Comparison of ENCODE assay signal across 8 mouse cellular contexts in the genomic region with DNA sequence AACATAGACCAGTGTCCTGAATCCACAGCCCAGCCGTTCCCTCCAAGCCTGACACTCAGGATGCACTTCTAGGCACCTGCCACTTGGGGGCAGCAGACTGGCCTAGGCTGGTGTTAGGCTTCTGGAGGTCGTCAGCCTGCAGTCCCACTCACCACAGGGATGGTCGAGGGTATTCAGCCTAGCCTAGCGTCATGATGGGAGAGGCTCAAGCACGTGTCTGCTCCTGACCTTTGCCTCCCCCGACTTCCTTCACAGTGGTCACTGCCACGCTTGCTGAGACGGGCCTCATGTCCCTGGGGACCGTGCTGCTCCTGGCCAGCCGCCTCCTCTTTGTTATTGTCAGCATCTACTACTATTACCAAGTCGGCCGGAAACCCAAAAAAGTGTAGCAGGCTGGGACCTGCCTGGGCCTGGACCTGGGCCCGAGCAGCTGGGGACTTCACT. TPM values are rescaled to one million over a fixed set of nuclear protein-coding genes. Genes with fewer than 3 reads are reported as not detected.
DNase-seq lines count a peak whose midpoint lies in the region; ATAC-seq and TF ChIP-seq lines count a peak whose summit lies in the region.

No protein-coding gene starts in this region.

- H3K9ac ChIP-seq in ES-E14 (ENCODE audit: insufficient read depth, low read depth, low read length, poor library complexity, severe bottlenecking), result no peak overlapping the region
- no peak overlapping the region for H3K9ac ChIP-seq in hindbrain, embryonic 14.5 days
- H3K9ac ChIP-seq in limb, embryonic 14.5 days (ENCODE audit: low read depth, low read length, severe bottlenecking), result no peak overlapping the region
- H3K9ac ChIP-seq in midbrain, embryonic 15.5 days, result no peak overlapping the region

- H3K27me3 ChIP-seq in hindbrain, embryonic 14.5 days (ENCODE audit: control insufficient read depth, insufficient read depth, low read length), result no peaks in the 10 kb centered on the region
- no peaks in the 10 kb centered on the region for H3K27me3 ChIP-seq in limb, embryonic 14.5 days (ENCODE audit: control insufficient read depth, insufficient read depth, low read length)
- H3K27me3 ChIP-seq in midbrain, embryonic 15.5 days (replicated peaks), result no peaks in the 10 kb centered on the region

- H3K4me3 ChIP-seq in ES-E14 (ENCODE audit: insufficient read depth in 1 of 2, low read depth in 1 of 2, low read length in 2 of 2, poor library complexity in 1 of 2, severe bottlenecking in 1 of 2), result no peak overlapping the region
- no peak overlapping the region for H3K4me3 ChIP-seq in gastrocnemius, adult 2 months
- H3K4me3 ChIP-seq in hindbrain, embryonic 14.5 days (replicated peaks; ENCODE audit: low read length), result no peak overlapping the region
- no peak overlapping the region for H3K4me3 ChIP-seq in limb, embryonic 14.5 days (replicated peaks; ENCODE audit: low read length)
- H3K4me3 ChIP-seq in midbrain, embryonic 15.5 days, result no peak overlapping the region

- peaks cover 0 to 3% of the 10 kb centered on the region in 2 experiments; a peak in 1 of 4 replicates for H3K4me1 ChIP-seq in ES-E14 (ENCODE audit: control insufficient read depth in 2 of 2, insufficient read depth in 2 of 2, low read length in 2 of 2, poor library complexity in 1 of 2)
- peaks cover 7% of the 10 kb centered on the region for H3K4me1 ChIP-seq in hindbrain, embryonic 14.5 days (replicated peaks; ENCODE audit: control insufficient read depth, insufficient read depth, low read length)
- no peaks in the 10 kb centered on the region for H3K4me1 ChIP-seq in limb, embryonic 14.5 days (ENCODE audit: control insufficient read depth, insufficient read depth, low read length)
- H3K4me1 ChIP-seq in midbrain, embryonic 15.5 days, result peaks cover 26% of the 10 kb centered on the region

- H3K4me2 ChIP-seq in hindbrain, embryonic 14.5 days (replicated peaks), result no peak overlapping the region
- no peak overlapping the region for H3K4me2 ChIP-seq in limb, embryonic 14.5 days (replicated peaks; ENCODE audit: low read depth, low read length, severe bottlenecking)
- no peak overlapping the region for H3K4me2 ChIP-seq in midbrain, embryonic 15.5 days

- peak; percentile 38 for DNase-seq in 3134 (ENCODE audit: extremely low read depth, insufficient read length, low spot score)
- DNase-seq in ES-E14 (ENCODE audit: low read depth, low spot score), result peak; percentile 74
- peak; percentile 70 to 79 for DNase-seq in cerebellum, adult 18-20 months
- peak; percentile 68 for DNase-seq in gastrocnemius, adult 2 months
- DNase-seq in hindbrain, embryonic 14.5 days (ENCODE audit: low spot score), result peak; percentile 66
- DNase-seq in limb, embryonic 14.5 days (ENCODE audit: low spot score), result no peak
- DNase-seq in thymus, postnatal 0 days (ENCODE audit: low spot score), result peak; percentile 73

- peak; percentile 85 for TF ChIP-seq CTCF in gastrocnemius, adult 2 months (IDR thresholded peaks at IDR 0.05)

- intact Hi-C loops in gastrocnemius, adult 2 months (cut with DNase I), result loop anchor here (5.0 kb wide), 1 partner anchor 297 kb away; no protein-coding TSS in a partner anchor

- TF ChIP-seq POLR2A in limb, embryonic 14.5 days (IDR thresholded peaks at IDR 0.05; ENCODE audit: borderline replicate concordance, extremely low read depth, insufficient read depth, insufficient read length), result no peak

- ATAC-seq in hindbrain, embryonic 14.5 days (ENCODE audit: low FRiP score), result no peak
- peak; percentile 13; the same call in 1 of the 2 replicates for ATAC-seq in limb, embryonic 14.5 days (ENCODE audit: low FRiP score, low read depth)
- peak; percentile 12; the same call in 1 of the 2 replicates for ATAC-seq in midbrain, embryonic 15.5 days (replicated peaks)

- no peak overlapping the region for H3K27ac ChIP-seq in ES-E14 (ENCODE audit: insufficient read depth, low read depth, low read length, poor library complexity, severe bottlenecking)
- no peak overlapping the region for H3K27ac ChIP-seq in gastrocnemius, adult 2 months
- H3K27ac ChIP-seq in hindbrain, embryonic 14.5 days, result no peak overlapping the region
- H3K27ac ChIP-seq in limb, embryonic 14.5 days (replicated peaks; ENCODE audit: low read depth, low read length), result no peak overlapping the region
- no peak overlapping the region for H3K27ac ChIP-seq in midbrain, embryonic 15.5 days

- no peaks in the 10 kb centered on the region for H3K36me3 ChIP-seq in ES-E14 (ENCODE audit: control insufficient read depth, insufficient read depth, low read length, poor library complexity, severe bottlenecking)
- peaks cover 54% of the 10 kb centered on the region for H3K36me3 ChIP-seq in hindbrain, embryonic 14.5 days (replicated peaks; ENCODE audit: control insufficient read depth, insufficient read depth)
- no peaks in the 10 kb centered on the region for H3K36me3 ChIP-seq in limb, embryonic 14.5 days (ENCODE audit: control insufficient read depth, insufficient read depth, low read length)
- 0 out of 2 replicates have a peak, but pooled peaks cover 6% of the 10 kb centered on the region for H3K36me3 ChIP-seq in midbrain, embryonic 15.5 days (replicated peaks)

- no peaks in the 10 kb centered on the region for H3K9me3 ChIP-seq in ES-E14 (ENCODE audit: control insufficient read depth, insufficient read depth, low read depth, low read length)
- no peaks in the 10 kb centered on the region for H3K9me3 ChIP-seq in hindbrain, embryonic 14.5 days (ENCODE audit: control insufficient read depth, low read length)
- no peaks in the 10 kb centered on the region for H3K9me3 ChIP-seq in limb, embryonic 14.5 days (ENCODE audit: control insufficient read depth, low read length)
- no peaks in the 10 kb centered on the region for H3K9me3 ChIP-seq in midbrain, embryonic 15.5 days

- in situ Hi-C loops in ES-E14 (cut with MboI; ENCODE audit: low sequenced_read_pairs in 2 of 2, unreplicated experiment in 2 of 2), result loop anchor here in 1 of 2 experiments (5.0 kb wide), 1 partner anchor 132 kb away; no protein-coding TSS in a partner anchor

- WGBS in hindbrain, embryonic 14.5 days, result 31% methylated on average over 13 of the region's 13 CpGs
- WGBS in limb, embryonic 14.5 days, result 41% methylated on average over 13 of the region's 13 CpGs
- 44% methylated on average over 13 of the region's 13 CpGs for WGBS in midbrain, embryonic 15.5 days

TF ChIP-seq in ES-E14, 5 proteins besides CTCF, POLR2A, EP300 and RAD21:
- no peak for TF ChIP-seq MAFK (IDR thresholded peaks at IDR 0.05; ENCODE audit: insufficient read depth, low read depth, low read length)
- no peak for TF ChIP-seq ZNF384 (IDR thresholded peaks at IDR 0.05; ENCODE audit: low read depth, low read length)
- no peak for TF ChIP-seq HCFC1 (IDR thresholded peaks at IDR 0.05; ENCODE audit: borderline replicate concordance, insufficient read depth, low read length)
- TF ChIP-seq ZC3H11A (IDR thresholded peaks at IDR 0.05; ENCODE audit: borderline replicate concordance, low read depth, low read length), result no peak

RNA-seq across cellular contexts. Expression of a gene that starts 12.2 kb away (rescaled TPM):
- 21.7 and 39.3 TPM in 2 replicates for total RNA-seq in ES-E14 (2012; rRNA removed)
- total RNA-seq in gastrocnemius, adult 2 months (2021), result 1 to 10 TPM; 3.4 to 6.1 TPM
- polyA plus RNA-seq in hindbrain, embryonic 14.5 days (2014; fragmentation: Nextera tagmentation; extraction: Ambion mirVana), result 99.4 and 106 TPM in 2 replicates
- polyA plus RNA-seq in limb, embryonic 14.5 days (2012; rRNA removed), result 30.5 and 36.9 TPM in 2 replicates
- polyA plus RNA-seq in limb, embryonic 14.5 days (2014; fragmentation: Nextera tagmentation; extraction: Ambion mirVana), result 26.6 and 37.4 TPM in 2 replicates
- 128 and 138 TPM in 2 replicates for polyA plus RNA-seq in midbrain, embryonic 15.5 days (2015; fragmentation: Nextera tagmentation; extraction: Ambion mirVana)
- polyA plus RNA-seq in thymus, postnatal 0 days (2015; fragmentation: Nextera tagmentation; extraction: Ambion mirVana), result 43.1 and 52.4 TPM in 2 replicates
